Mouse (Mus musculus) 3134 (cell line): ENCODE results near the gene Grtp1.

Experiments
- DNase-seq: peaks from one replicate; pipeline ENCODE4 v3.0.0-alpha.2; 2011; ENCODE audit warnings: low spot score; ENCODE audit not compliant: insufficient read length; ENCODE audit errors: extremely low read depth

Gene Grtp1

DNA sequence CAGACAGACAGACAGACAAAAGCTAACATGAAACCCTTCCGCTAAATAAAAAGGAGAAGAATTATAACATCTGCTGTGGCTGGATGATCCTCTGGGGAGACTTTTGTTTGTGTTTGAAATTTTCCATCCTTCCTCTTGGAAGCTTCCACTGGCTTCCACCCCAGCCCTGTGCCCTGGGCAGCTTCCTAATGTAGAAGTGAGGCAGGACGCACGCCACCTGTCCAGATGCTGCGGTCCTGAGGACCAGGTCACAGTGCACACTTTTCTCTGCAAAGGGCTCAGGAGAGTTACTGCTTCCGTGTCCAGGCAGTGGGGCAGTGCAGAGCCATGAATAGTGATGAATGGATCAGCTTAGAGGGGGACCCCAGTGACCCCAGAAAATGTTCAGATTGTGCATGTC is 4.9 kb upstream of the Grtp1 start:
- DNase-seq: no peak

- peak; percentile 71 for DNase-seq
Observed at GRCm38 (mm10) chr8:13204371-13205140, 4.1 kb upstream of the Grtp1 start.

GRCm38 (mm10) chr8:13203472-13203871 is 3.1 kb upstream of the Grtp1 start:
- DNase-seq: no peak

DNA sequence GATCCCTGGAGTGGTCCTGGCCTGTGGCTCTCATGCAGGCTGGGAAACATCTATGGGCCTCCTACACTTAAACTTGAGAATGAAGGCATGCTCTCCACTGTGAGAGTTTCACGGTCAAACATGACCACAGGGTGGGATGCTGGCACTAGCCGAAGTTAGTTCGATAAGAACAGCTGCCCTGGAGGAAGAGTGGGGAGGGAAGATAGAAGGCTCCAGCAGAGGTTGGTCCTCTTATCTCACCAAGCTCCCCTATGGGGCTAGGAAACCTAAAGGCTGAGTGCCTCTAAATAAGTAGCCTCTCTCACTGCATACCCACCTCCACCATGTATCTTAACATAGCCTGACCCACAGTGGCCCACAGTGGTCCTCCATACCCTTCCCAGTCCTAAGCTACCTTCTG is 2.4 kb upstream of the Grtp1 start:
- no peak for DNase-seq

GRCm38 (mm10) chr8:13202041-13202440 is 1.6 kb upstream of the Grtp1 start:
- no peak for DNase-seq

DNA sequence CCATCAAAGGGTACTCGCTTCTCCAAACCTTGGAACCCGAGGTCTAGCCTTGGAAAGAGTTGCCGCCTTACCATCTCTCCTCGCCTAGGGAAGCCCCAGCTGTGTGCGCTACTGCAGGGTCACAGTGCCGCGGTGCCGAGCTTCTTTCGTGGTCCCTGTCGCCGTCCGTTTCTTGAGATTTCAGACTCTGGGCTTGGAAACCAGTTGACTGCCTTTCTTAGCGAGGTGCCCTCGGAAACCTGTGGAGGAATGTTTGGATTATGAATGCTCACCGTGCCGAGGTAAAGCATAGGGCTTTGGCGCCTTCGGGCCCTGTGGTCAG is 554 bp upstream of the Grtp1 start:
- DNase-seq: no peak

- no peak for DNase-seq
Observed at GRCm38 (mm10) chr8:13199385-13200061, 897 bp downstream of the Grtp1 start.

- DNase-seq: no peak
Observed at GRCm38 (mm10) chr8:13197493-13197892, 2.9 kb downstream of the Grtp1 start.

DNA sequence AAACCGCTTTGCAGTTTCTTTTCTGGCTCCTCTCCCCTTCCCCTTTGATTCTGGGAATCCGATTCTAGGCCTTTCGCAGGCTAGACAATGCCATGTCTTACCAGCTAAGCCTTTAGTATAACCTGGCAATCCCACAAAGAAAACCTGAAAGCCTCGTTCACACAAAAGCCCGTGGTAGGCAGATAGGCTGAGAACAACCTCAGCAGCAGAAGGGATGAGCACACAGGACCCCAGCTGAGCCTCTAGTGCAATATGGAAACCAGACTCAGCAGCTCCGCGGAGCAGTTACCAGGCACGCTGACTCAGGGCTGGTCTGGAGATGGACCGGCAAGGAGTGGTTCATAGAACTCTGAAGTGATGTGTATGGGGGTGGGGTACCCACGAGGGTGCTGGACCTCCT is 5.6 kb downstream of the Grtp1 start:
- no peak for DNase-seq

DNA sequence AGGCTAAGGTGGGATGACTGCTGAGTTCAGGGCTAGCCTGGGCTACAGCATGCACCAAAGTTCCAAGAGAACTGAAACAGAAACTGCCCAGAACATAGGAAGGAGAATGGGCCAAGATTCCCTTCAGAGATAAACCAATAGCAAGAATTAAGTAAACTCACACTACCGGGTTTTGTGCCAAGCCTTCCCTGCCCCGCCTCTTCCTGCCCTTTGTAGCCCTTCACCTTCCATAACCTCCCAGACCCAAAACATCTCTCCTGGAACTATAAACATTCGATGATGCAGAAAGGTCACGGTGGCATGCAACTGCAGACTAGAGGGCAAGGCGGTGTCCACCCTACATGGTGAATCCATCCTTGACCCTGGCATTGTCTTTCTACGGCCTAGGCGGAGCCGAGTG is 10.2 kb downstream of the Grtp1 start:
- no peak for DNase-seq

- DNase-seq: no peak
Observed at GRCm38 (mm10) chr8:13188857-13189256, 11.6 kb downstream of the Grtp1 start.

DNA sequence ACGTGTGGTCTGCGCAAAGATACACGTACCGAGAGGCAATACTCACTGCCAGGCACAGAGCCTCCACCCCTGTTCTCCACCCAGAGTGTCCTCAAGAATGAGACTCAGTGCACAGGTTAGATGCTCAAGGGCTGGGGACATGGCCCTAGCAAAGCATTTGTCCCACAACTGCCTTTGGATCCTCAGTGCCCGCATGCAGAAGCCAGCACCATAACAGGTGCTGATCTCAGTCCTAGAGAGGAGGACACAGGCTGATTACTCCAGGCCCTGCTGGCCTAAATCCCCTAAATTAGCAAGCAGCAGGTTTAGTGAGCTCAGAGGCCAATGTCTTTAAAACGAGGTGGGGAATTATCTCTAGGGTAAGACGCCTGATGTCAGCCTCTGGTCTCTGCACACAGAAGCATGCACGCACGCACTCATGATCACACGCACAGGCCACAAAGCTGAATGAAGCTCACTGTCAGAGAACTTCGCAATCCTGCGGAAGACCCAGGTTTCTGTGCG is 12.3 kb downstream of the Grtp1 start:
- DNase-seq: no peak

DNA sequence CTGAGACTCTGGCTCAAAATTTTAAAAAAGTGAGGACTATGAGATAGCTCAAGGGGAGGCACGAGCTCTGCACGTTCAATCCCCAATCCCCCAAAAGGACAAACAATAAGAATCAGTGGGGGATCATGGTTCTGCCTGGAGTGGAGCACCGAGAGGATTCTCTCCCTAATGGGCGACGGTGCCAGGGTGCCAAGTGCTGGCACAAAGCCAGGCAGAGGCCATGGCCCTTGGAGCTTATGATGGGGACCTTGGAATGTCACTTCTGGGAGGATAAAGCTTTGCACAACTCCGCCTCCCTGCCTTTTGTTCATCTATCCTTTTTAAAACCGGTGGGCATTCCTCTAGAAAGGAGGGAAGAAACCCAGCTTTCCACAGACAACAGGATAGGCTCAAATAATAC is 12.8 kb downstream of the Grtp1 start:
- no peak for DNase-seq

DNA sequence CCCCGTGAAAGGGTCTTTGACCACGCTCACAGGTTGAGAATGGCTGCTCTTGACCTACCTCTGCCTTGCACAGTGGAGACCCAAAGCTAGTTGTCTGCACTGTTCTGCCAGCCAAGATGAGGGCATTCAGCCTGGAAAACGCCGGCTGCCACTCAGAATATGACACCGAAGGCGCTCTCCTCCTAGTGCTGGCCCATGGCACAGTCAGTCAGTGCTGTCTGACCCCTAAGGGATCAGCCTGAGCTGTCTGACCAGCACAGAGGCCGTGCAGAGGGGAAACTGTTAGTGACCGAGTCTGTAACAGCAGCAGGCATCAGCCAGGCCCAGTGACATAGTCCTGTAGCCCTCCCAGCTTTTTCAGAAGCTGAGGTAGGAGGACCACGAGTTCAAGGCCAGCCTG is 13.2 kb downstream of the Grtp1 start:
- DNase-seq: no peak

- no peak for DNase-seq
Observed at GRCm38 (mm10) chr8:13186819-13187218, 13.6 kb downstream of the Grtp1 start.

- DNase-seq: no peak
Observed at GRCm38 (mm10) chr8:13181691-13181976, 18.8 kb downstream of the Grtp1 start.

- DNase-seq: no peak
Observed at GRCm38 (mm10) chr8:13180911-13181690, 19.3 kb downstream of the Grtp1 start.

GRCm38 (mm10) chr8:13180408-13180807 is 20.0 kb downstream of the Grtp1 start:
- no peak for DNase-seq

DNA sequence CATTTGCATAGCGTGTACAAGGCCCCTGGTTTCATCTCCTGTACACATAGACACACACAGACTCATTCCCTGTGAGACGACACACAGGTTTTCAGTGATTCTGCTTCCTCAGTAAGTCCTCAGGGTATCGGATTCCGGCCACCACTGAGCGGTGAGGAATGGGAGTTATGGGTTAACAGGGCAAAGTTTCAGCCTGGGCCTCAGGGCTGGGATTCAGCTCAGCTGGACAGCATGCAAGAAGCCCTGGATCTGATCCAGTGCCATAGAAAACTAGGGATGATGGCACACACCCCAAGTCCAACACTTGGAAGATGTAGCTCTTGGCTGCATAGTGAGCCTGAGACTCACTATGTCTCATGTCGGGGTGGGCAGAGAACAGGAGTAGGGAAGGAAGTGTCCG is 20.5 kb downstream of the Grtp1 start:
- DNase-seq: no peak

GRCm38 (mm10) chr8:13179482-13179881 is 20.9 kb downstream of the Grtp1 start:
- no peak for DNase-seq

GRCm38 (mm10) chr8:13178137-13178536 is 22.3 kb downstream of the Grtp1 start:
- DNase-seq: no peak
